Mouse (Mus musculus) CH12.LX (cell line): ENCODE measurements at regions not wholly inside any gene's neighbourhood (a gene's known extent, or its start where the extent isn't known, plus 50 kb on each side); places are given as distances from the start of the nearest gene placed in this dataset.

ENCODE experiments used
- DNase-seq: peaks from one replicate; pipeline ENCODE4 v3.0.0-alpha.2; 2013; ENCODE audit errors: extremely low read depth
- H3K27ac ChIP-seq: 2 replicates; pipeline ENCODE4 v1.5.1; 2012; ENCODE audit warnings: low read depth, mild to moderate bottlenecking, control low read depth, moderate library complexity; ENCODE audit not compliant: insufficient read depth
- H3K27me3 ChIP-seq: replicated peaks from 2 replicates; pipeline ENCODE3; 2012; ENCODE audit warnings: inconsistent platforms
- H3K36me3 ChIP-seq, 2 experiments: replicated peaks in 1 of 2; 2 replicates each; pipeline versions ENCODE3 to v1.6.1; 2012; ENCODE audit warnings: inconsistent platforms in 1 of 2, low read length in 1 of 2, mild to moderate bottlenecking in 1 of 2, mixed read lengths in 1 of 2, moderate library complexity in 1 of 2; ENCODE audit not compliant: control insufficient read depth in 1 of 2, insufficient read depth in 1 of 2
- H3K4me1 ChIP-seq, 2 experiments: 2 replicates each; pipeline ENCODE4 v1.6.1; 2012; ENCODE audit warnings: inconsistent platforms in 1 of 2, moderate library complexity in 1 of 2; ENCODE audit not compliant: insufficient read depth in 2 of 2, control insufficient read depth in 1 of 2
- H3K4me2 ChIP-seq: 2 replicates; pipeline ENCODE4 v1.6.1; 2012; ENCODE audit warnings: low read depth, mild to moderate bottlenecking, control low read depth; ENCODE audit not compliant: poor library complexity, insufficient read depth, severe bottlenecking
- H3K4me3 ChIP-seq, 3 experiments: fragments of 150-350 bp in 1 of 3; sonication (generic) in 1 of 3; replicated peaks in 1 of 3; 2 replicates each; pipeline versions ENCODE3 to v1.5.1; 2011 to 2012; ENCODE audit warnings: low read depth in 2 of 3, low read length in 2 of 3, mild to moderate bottlenecking in 2 of 3, moderate library complexity in 2 of 3, control low read depth in 1 of 3, improper control_type of control experiment in 1 of 3, inconsistent platforms in 1 of 3, mixed read lengths in 1 of 3; ENCODE audit not compliant: poor library complexity in 1 of 3
- H3K79me2 ChIP-seq: replicated peaks from 2 replicates; pipeline ENCODE4 v1.6.1; 2012; ENCODE audit warnings: mild to moderate bottlenecking, moderate library complexity; ENCODE audit not compliant: control insufficient read depth, poor library complexity, insufficient read depth, severe bottlenecking; ENCODE audit errors: extremely low read depth
- H3K9ac ChIP-seq: 2 replicates; pipeline ENCODE4 v1.6.1; 2012; ENCODE audit warnings: low read depth, mild to moderate bottlenecking, control low read depth, moderate library complexity; ENCODE audit not compliant: insufficient read depth
- H3K9me3 ChIP-seq: replicated peaks from 2 replicates; pipeline ENCODE3; 2012; ENCODE audit warnings: low read length, inconsistent platforms, mixed read lengths
- E2F4 ChIP-seq: IDR thresholded peaks from 2 replicates; pipeline ENCODE4 v1.6.1; 2011; ENCODE audit warnings: low read depth, low read length, improper control_type of control experiment; ENCODE audit not compliant: insufficient replicate concordance
- EP300 ChIP-seq: IDR thresholded peaks from 2 replicates; pipeline ENCODE4 v1.6.1; 2011; ENCODE audit warnings: low read length, improper control_type of control experiment
- HCFC1 ChIP-seq: IDR thresholded peaks from 2 replicates; pipeline ENCODE4 v1.6.1; 2012; ENCODE audit warnings: low read depth, mild to moderate bottlenecking, inconsistent platforms, low read length, improper control_type of control experiment
- MAFK ChIP-seq: IDR thresholded peaks from 2 replicates; pipeline ENCODE4 v1.6.1; 2011; ENCODE audit warnings: low read length, improper control_type of control experiment; ENCODE audit not compliant: insufficient replicate concordance
- MAX ChIP-seq: IDR thresholded peaks from 2 replicates; pipeline ENCODE4 v1.6.1; 2011; ENCODE audit warnings: low read length, improper control_type of control experiment
- MAZ ChIP-seq: IDR thresholded peaks from 2 replicates; pipeline ENCODE4 v1.6.1; 2012; ENCODE audit warnings: low read depth, mild to moderate bottlenecking, inconsistent platforms, low read length, improper control_type of control experiment, moderate library complexity
- MEF2A ChIP-seq: IDR thresholded peaks from 2 replicates; pipeline ENCODE4 v1.6.1; 2014; ENCODE audit warnings: low read depth, mild to moderate bottlenecking, inconsistent platforms, low read length, improper control_type of control experiment, borderline replicate concordance
- MXI1 ChIP-seq: IDR thresholded peaks from 2 replicates; pipeline ENCODE4 v1.6.1; 2011; ENCODE audit warnings: mild to moderate bottlenecking, low read depth, low read length, improper control_type of control experiment
- MYC ChIP-seq: IDR thresholded peaks from 2 replicates; pipeline ENCODE4 v1.6.1; 2011; ENCODE audit warnings: low read depth, mild to moderate bottlenecking, improper control_type of control experiment, low read length
- NELFE ChIP-seq: IDR thresholded peaks from 2 replicates; pipeline ENCODE4 v1.6.1; 2011; ENCODE audit warnings: low read depth, low read length, improper control_type of control experiment
- PAX5 ChIP-seq: IDR thresholded peaks from 2 replicates; pipeline ENCODE4 v1.6.1; 2012; ENCODE audit warnings: low read length, inconsistent platforms, mixed read lengths
- POLR2AphosphoS2 ChIP-seq: IDR thresholded peaks from 2 replicates; pipeline ENCODE4 v1.6.1; 2011; ENCODE audit warnings: low read depth, low read length, improper control_type of control experiment
- RAD21 ChIP-seq: IDR thresholded peaks from 2 replicates; pipeline ENCODE4 v1.6.1; 2011; ENCODE audit warnings: low read depth, mild to moderate bottlenecking, low read length, improper control_type of control experiment, moderate library complexity
- RCOR1 ChIP-seq: conservative IDR thresholded peaks from 2 replicates; pipeline ENCODE4 v1.6.1; 2012; ENCODE audit warnings: low read depth, mild to moderate bottlenecking, inconsistent platforms, low read length, improper control_type of control experiment
- SIN3A ChIP-seq: IDR thresholded peaks from 2 replicates; pipeline ENCODE4 v1.6.1; 2012; ENCODE audit warnings: low read length, improper control_type of control experiment, inconsistent platforms
- SMC3 ChIP-seq: IDR thresholded peaks from 2 replicates; pipeline ENCODE4 v1.6.1; 2011; ENCODE audit warnings: low read depth, low read length, improper control_type of control experiment
- TBP ChIP-seq: conservative IDR thresholded peaks from 2 replicates; pipeline ENCODE4 v1.6.1; 2011; ENCODE audit warnings: low read depth, low read length, improper control_type of control experiment
- TCF12 ChIP-seq: IDR thresholded peaks from 2 replicates; pipeline ENCODE4 v1.6.1; 2014; ENCODE audit warnings: low read depth, mild to moderate bottlenecking, inconsistent platforms, low read length, improper control_type of control experiment
- UBTF ChIP-seq: IDR thresholded peaks from 2 replicates; pipeline ENCODE4 v1.6.1; 2012; ENCODE audit warnings: low read depth, mild to moderate bottlenecking, inconsistent platforms, low read length, improper control_type of control experiment, moderate library complexity
- USF1 ChIP-seq: IDR thresholded peaks from 2 replicates; pipeline ENCODE4 v1.6.1; 2014; ENCODE audit warnings: low read depth, mild to moderate bottlenecking, inconsistent platforms, low read length, improper control_type of control experiment
- ZKSCAN1 ChIP-seq: IDR thresholded peaks from 2 replicates; pipeline ENCODE4 v1.6.1; 2012; ENCODE audit warnings: low read depth, inconsistent platforms, low read length, improper control_type of control experiment, borderline replicate concordance
- ZMIZ1 ChIP-seq: IDR thresholded peaks from 2 replicates; pipeline ENCODE4 v1.6.1; 2012; ENCODE audit warnings: low read depth, mild to moderate bottlenecking, inconsistent platforms, low read length, improper control_type of control experiment
- dilution Hi-C: fragments of 300-500 bp; cut with MboI; formaldehyde crosslinking; loops from 2 replicates; pipeline ENCODE4 v1.14.3; 2020; ENCODE audit warnings: low sequenced_read_pairs; ENCODE audit not compliant: extremely low pct_unique_long_range_greater_than_20kb, extremely low pct_ligation_motif_present
- in situ Hi-C: fragments of 300-500 bp; cut with MboI; formaldehyde crosslinking; loops from 3 replicates; pipeline ENCODE4 v1.14.3; 2019; ENCODE audit warnings: low sequenced_read_pairs, low pct_ligation_motif_present, low pct_unique_long_range_greater_than_20kb, mixed read lengths

DNA sequence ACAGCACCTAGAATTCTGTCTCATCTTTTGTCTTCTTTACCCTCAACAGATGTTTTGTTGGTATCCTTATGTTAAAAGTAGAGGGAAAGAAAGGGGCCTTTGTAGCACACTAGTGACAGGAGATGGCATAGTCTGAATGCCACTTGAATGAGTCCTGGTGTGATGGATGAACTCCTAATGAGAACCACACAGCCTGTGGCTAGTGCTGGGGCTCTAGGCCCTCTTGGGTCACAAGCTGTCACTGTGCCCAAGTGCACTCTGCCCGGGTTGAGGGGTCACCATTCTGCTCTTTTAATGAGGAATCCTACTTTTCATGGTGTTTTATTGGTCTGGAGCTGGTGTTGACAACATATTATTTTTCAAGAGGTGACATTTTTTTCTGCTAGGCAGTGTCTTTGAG lies 355.0 kb upstream of the Nrp1 start:
- H3K79me2 ChIP-seq: no peaks in the 10 kb centered on the region
- no peak for DNase-seq
- no peak for TF ChIP-seq TBP
- TF ChIP-seq MAZ: no peak
- TF ChIP-seq MAX: no peak
- no peak for TF ChIP-seq HCFC1
- TF ChIP-seq NELFE: no peak
- no peak for TF ChIP-seq MAFK
- TF ChIP-seq EP300: no peak
- no peak for TF ChIP-seq E2F4
- TF ChIP-seq TCF12: no peak
- TF ChIP-seq SMC3: no peak
- no peak for TF ChIP-seq SIN3A
- no peak for TF ChIP-seq RAD21
- TF ChIP-seq PAX5: no peak
- TF ChIP-seq ZKSCAN1: no peak
- TF ChIP-seq RCOR1: no peak
- TF ChIP-seq MEF2A: no peak
- no peak for TF ChIP-seq MYC
- no peak for TF ChIP-seq USF1
- TF ChIP-seq ZMIZ1: no peak
- TF ChIP-seq, all 38 proteins: peak for 0
- Histone ChIP-seq H3K36me3 (no peaks in the 10 kb centered on the region), H3K27me3 (no peaks in the 10 kb centered on the region), H3K27ac (no peak overlapping the region), H3K9ac (no peak overlapping the region), H3K4me3 (no peak overlapping the region), H3K4me2 (no peak overlapping the region), H3K4me1 (0 out of 4 replicates have a peak, but pooled peaks cover 0 to 3% of the 10 kb centered on the region in 2 experiments), H3K9me3 (no peaks in the 10 kb centered on the region)
- dilution Hi-C loops: no loop called here
- in situ Hi-C loops: no loop called here

DNA sequence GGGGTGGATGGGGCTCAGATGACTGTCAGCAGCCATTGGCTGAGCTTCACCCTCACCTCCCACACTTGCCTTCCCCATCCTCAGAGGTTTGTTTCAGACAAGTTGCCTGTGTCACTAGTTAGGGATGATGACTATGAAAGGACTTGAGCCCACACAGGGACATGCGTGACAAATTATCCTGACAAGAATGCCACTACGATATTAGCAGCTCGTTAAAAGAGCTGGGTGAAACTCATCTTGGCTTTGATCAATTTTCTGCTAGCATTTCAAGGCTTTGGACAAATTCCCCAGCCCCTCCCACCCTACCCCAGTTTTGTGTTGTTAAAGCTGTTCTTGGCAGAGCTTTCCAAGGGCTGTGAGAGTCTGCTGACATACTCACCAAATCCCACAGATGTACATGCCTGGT lies 354.5 kb upstream of the Nrp1 start:
- Histone ChIP-seq H3K4me1 (0 out of 4 replicates have a peak, but pooled peaks cover 0 to 3% of the 10 kb centered on the region in 2 experiments), H3K27me3 (no peaks in the 10 kb centered on the region), H3K9me3 (no peaks in the 10 kb centered on the region), H3K4me3 (no peak overlapping the region), H3K36me3 (no peaks in the 10 kb centered on the region), H3K9ac (no peak overlapping the region), H3K79me2 (no peaks in the 10 kb centered on the region), H3K27ac (no peak overlapping the region), H3K4me2 (no peak overlapping the region)
- no peak for DNase-seq
- dilution Hi-C loops: no loop called here
- in situ Hi-C loops: no loop called here
- no peak for TF ChIP-seq UBTF
- no peak for TF ChIP-seq POLR2AphosphoS2
- no peak for TF ChIP-seq MYC
- TF ChIP-seq HCFC1: no peak
- no peak for TF ChIP-seq MXI1
